Comparison of ENCODE assay signal across 14 mouse cellular contexts in genomic region chr3:65844851-65845552, GRCm38 (mm10).
DNase-seq lines count a peak whose midpoint lies in the region; ATAC-seq lines count a peak whose summit lies in the region.
"Had no signal": no experiment of that assay in that cellular context is flagged by ENCODE, and none has a peak within 500 bp of the region (broad histone marks: within the 10 kb centered on the region; RNA-seq: fewer than 3 reads in every experiment).

No protein-coding gene starts in this region.

- WGBS in liver, embryonic 11.5 days = 75% methylated on average over 8 of the region's 8 CpGs
- WGBS in liver, embryonic 12.5 days (ENCODE audit: insufficient replicate concordance) = 64% methylated on average over 8 of the region's 8 CpGs

- H3K9me3 ChIP-seq in liver, embryonic 11.5 days (ENCODE audit: control insufficient read depth, low read length) = no peaks in the 10 kb centered on the region
- H3K9me3 ChIP-seq in liver, embryonic 12.5 days (replicated peaks) = no peaks in the 10 kb centered on the region
- H3K9me3 ChIP-seq: G1E; neural tube, embryonic 13.5 days had no signal

- no peaks in the 10 kb centered on the region for H3K27me3 ChIP-seq in liver, embryonic 11.5 days (replicated peaks; ENCODE audit: control insufficient read depth, insufficient read depth, low read length)
- H3K27me3 ChIP-seq in liver, embryonic 12.5 days (replicated peaks) = no peaks in the 10 kb centered on the region
- H3K27me3 ChIP-seq: neural tube, embryonic 13.5 days had no signal

- no peak overlapping the region for H3K4me3 ChIP-seq in liver, embryonic 11.5 days (ENCODE audit: low read depth, low read length)
- no peak overlapping the region for H3K4me3 ChIP-seq in liver, embryonic 12.5 days
- H3K4me3 ChIP-seq: left cerebral cortex, adult 2 months; neural tube, embryonic 13.5 days had no signal

- H3K27ac ChIP-seq in liver, embryonic 11.5 days (ENCODE audit: low read depth, low read length) = no peak overlapping the region
- H3K27ac ChIP-seq in liver, embryonic 12.5 days = no peak overlapping the region
- H3K27ac ChIP-seq: hindbrain, postnatal 0 days; left cerebral cortex, adult 2 months; macrophage; neural tube, embryonic 13.5 days had no signal

- H3K4me1 ChIP-seq in liver, embryonic 11.5 days (replicated peaks; ENCODE audit: control insufficient read depth, insufficient read depth, low read length) = no peaks in the 10 kb centered on the region
- no peaks in the 10 kb centered on the region for H3K4me1 ChIP-seq in liver, embryonic 12.5 days

- no peak overlapping the region for H3K4me2 ChIP-seq in liver, embryonic 11.5 days
- no peak overlapping the region for H3K4me2 ChIP-seq in liver, embryonic 12.5 days
- H3K4me2 ChIP-seq: neural tube, embryonic 13.5 days had no signal

- no peak for ATAC-seq in liver, embryonic 11.5 days (replicated peaks; ENCODE audit: low FRiP score)
- ATAC-seq in liver, embryonic 12.5 days = no peak
- no peak for ATAC-seq in megakaryocyte-erythroid progenitor cell, adult 5-6 weeks (replicated peaks; ENCODE audit: low FRiP score, low TSS enrichment, poor library complexity, severe bottlenecking)
- ATAC-seq in erythroblast, adult 5-6 weeks (replicated peaks; ENCODE audit: low FRiP score, poor library complexity, severe bottlenecking) = no peak
- ATAC-seq: hindbrain, postnatal 0 days had no signal

- peak; percentile 30 for DNase-seq in adrenal gland, postnatal 10 days
- no peak for DNase-seq in adrenal gland, postnatal 14 days
- DNase-seq in liver, embryonic 11.5 days (ENCODE audit: low spot score) = peak; percentile 28
- peak; percentile 79 for DNase-seq in heart, postnatal 4 days
- peak; percentile 78 for DNase-seq in lung, postnatal 14 days
- DNase-seq: cerebellum, adult 11 months had no signal

- H3K9ac ChIP-seq in liver, embryonic 11.5 days (ENCODE audit: low read depth, low read length) = no peak overlapping the region
- H3K9ac ChIP-seq in liver, embryonic 12.5 days = no peak overlapping the region
- H3K9ac ChIP-seq: neural tube, embryonic 13.5 days had no signal

- no peaks in the 10 kb centered on the region for H3K36me3 ChIP-seq in liver, embryonic 11.5 days (ENCODE audit: control insufficient read depth, insufficient read depth, low read length)
- no peaks in the 10 kb centered on the region for H3K36me3 ChIP-seq in liver, embryonic 12.5 days
- H3K36me3 ChIP-seq: G1E; neural tube, embryonic 13.5 days had no signal
